Mouse (Mus musculus) left cerebral cortex, postnatal 10 days (tissue): ENCODE measurements around the gene Ptprk. TPM values are rescaled to one million over a fixed set of nuclear protein-coding genes. Genes with fewer than 3 reads are reported as not detected.

ENCODE experiments used
- DNase-seq, 2 experiments: peaks; one replicate each; pipeline ENCODE4 v3.0.0; 2021 to 2022; ENCODE audit warnings: low spot score in 2 of 2, mixed read lengths in 1 of 2; ENCODE audit errors: extremely low spot score in 1 of 2
- intact Hi-C: fragments of 180-260 bp; cut with DNase I; formaldehyde crosslinking; loops from one replicate; pipeline ENCODE4 v1.15.1; 2025
- microRNA-seq: library from miRNA; unstranded; fragments of <30 nt; microRNA quantifications from one replicate; pipeline ENCODE4 v1.2.0, GENCODE M21; 2022
- total RNA-seq, 2 experiments: library from RNA; stranded (reverse); gene quantifications; 2 replicates each; pipeline ENCODE4 v1.2.3; 2021

Gene Ptprk
- total RNA-seq, 2 experiments from 2014 or later, result 117 to 140 TPM

DNA sequence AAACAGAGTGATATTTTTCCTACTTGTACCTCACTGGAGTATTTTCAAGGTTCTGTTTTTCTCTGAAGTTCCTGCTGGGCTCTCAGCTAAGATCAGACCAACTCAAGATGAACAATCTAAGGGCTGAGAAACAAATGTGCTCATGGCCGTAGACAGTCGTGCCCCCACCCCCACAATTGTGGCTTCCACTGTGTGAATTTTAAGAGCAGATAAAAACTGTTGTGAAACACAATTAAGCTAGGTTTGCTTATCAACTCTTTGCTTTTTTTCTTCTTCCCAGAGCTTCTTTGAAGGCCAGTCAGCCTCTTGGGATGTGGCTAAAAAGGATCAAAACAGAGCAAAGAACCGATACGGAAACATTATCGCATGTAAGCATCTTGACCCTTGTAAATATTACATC is 493.4 kb downstream of the Ptprk start:
- DNase-seq, result no peak
- intact Hi-C loops, result no loop called here

GRCm38 (mm10) chr10:28579596-28579995 is 505.0 kb downstream of the Ptprk start:
- intact Hi-C loops, result no loop called here
- no peak for DNase-seq

DNA sequence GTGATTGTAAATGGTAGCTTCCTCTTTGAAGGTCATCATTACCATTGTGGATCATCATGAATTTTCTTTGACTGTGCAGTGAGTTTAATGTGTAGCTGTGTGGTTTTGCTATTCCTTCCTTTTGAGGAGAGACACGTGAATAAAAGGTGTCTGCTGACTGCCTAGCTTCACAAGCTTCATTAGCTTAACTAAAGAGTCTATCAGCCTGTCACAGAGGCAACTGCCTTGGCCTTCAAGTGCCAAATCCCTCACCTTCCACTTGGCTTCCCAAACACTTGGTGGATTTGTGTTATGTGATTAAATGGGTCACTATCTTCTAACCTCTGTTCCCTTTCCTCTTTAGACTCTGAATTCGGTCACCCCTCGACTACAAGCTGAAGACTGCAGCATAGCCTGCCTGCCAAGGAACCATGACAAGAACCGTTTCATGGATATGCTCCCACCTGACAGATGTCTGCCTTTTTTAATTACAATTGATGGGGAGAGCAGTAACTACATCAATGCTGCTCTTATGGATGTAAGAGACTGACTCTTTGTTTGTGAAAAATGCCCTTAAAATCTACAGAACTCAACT is 512.0 kb downstream of the Ptprk start:
- DNase-seq, result no peak
- intact Hi-C loops, result no loop called here

- no peak for DNase-seq
- intact Hi-C loops, result no loop called here
Measured at GRCm38 (mm10) chr10:28588401-28588800, 513.8 kb downstream of the Ptprk start.

DNA sequence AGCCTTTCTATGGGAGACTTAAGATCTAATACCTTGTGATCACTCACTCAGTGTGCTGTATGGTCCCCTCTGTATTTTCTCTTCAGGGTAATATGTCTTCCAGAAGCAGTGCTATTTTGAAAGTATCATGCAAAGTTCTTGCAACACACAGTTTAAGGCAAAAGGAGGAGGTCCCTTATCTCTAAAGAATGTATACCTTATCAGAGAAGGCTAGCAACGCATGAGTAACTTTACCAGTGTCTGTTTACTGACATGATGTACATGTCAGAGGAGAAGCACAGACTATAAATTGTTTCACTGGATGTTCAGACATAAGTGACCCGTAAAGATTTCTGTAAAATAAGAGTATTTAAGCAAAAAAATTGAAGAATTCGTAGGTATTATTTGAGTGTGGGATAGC is 516.2 kb downstream of the Ptprk start:
- intact Hi-C loops, result no loop called here
- DNase-seq, result no peak

GRCm38 (mm10) chr10:28593566-28594292 is 519.1 kb downstream of the Ptprk start:
- no peak for DNase-seq
- intact Hi-C loops, result no loop called here

GRCm38 (mm10) chr10:28596897-28597296 is 522.3 kb downstream of the Ptprk start:
- DNase-seq, result no peak
- intact Hi-C loops, result no loop called here

GRCm38 (mm10) chr10:28609136-28609535 is 534.5 kb downstream of the Ptprk start:
- intact Hi-C loops, result no loop called here
- no peak for DNase-seq

- intact Hi-C loops, result no loop called here
- no peak for DNase-seq
Measured at GRCm38 (mm10) chr10:28614396-28614795, 539.8 kb downstream of the Ptprk start.

- no peak for DNase-seq
- intact Hi-C loops, result no loop called here
Measured at GRCm38 (mm10) chr10:28617203-28617602, 542.6 kb downstream of the Ptprk start.

GRCm38 (mm10) chr10:28618002-28618401 is 543.4 kb downstream of the Ptprk start:
- no peak for DNase-seq
- intact Hi-C loops, result no loop called here

- DNase-seq, result no peak
- intact Hi-C loops, result no loop called here
Measured at GRCm38 (mm10) chr10:28619415-28619814, 544.8 kb downstream of the Ptprk start.

GRCm38 (mm10) chr10:28636096-28636495 is 561.5 kb downstream of the Ptprk start:
- intact Hi-C loops, result no loop called here
- DNase-seq, result no peak

DNA sequence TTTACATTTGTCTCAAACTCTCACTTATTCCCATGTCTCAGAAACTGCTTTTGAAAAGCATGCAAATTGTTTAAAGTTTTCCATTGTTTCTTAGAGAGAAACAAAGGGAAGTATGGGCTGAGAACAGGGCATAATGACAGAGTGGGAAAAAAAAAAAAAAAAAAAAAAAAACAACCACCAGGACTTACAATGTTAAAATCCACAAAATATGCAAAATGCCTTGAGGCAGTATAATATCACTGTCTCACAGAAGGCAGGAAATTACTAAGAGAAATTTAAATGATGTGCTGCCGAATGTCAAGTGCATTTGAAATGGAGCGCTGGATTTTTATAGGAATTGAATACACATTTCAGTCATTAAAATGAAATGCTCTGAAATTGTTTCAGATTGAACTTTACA is 567.3 kb downstream of the Ptprk start:
- DNase-seq, result no peak
- intact Hi-C loops, result no loop called here

Small RNA genes lying within 50 kb of the gene (microRNA-seq; reads per million reads assigned to microRNA genes)
- gene Gm22370, result not detected
